Mouse (Mus musculus): Measurements from ENCODE around the gene Tfpt. TPM values are rescaled to one million over a fixed set of nuclear protein-coding genes. Genes with fewer than 3 reads are reported as not detected.

Gene Tfpt
- polyA plus RNA-seq, 1 experiment from 2014 or later = 37.2 TPM

DNA sequence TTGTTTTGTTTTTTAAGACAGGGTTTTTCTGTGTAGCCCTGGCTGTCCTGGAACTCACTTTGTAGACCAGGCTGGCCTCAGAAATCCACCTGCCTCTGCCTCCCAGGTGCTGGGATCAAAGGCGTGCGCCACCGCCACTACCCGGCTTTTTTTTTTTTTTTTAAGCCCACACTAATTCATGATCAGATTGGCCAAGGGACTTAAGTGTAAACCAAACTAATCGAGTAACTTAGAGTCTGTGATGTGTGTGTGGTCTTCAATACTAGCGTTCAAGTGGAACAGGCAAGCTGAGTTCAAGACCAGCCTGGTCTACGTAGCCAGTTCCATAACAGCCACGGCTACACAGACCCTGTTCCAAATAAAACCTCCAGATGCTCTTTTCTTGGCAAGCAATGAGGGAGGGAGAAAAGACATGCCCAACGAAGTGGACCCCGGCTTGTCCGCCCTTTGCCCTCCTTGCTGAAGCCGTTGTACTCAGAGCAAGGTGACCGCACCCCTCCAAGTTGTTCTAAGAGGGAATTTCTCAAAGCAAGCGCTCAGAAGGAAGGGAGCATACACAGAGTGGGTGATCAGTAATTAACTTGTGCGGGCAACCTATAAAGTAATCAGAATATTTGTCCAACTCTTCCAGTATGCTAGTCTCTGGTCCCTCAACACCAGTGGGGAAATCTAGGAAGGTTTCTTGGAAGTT, 34.9 kb upstream of the Tfpt start:
- WGBS = 33% methylated on average over 15 of the region's 15 CpGs
- peak overlapping the region; percentile 78 for H3K9ac ChIP-seq (ENCODE audit: low read depth, low read length)
- H3K36me3 ChIP-seq (ENCODE audit: control insufficient read depth, insufficient read depth, low read length) = peaks cover 14% of the 10 kb centered on the region
- H3K27me3 ChIP-seq (ENCODE audit: control insufficient read depth, insufficient read depth, low read depth, low read length) = no peaks in the 10 kb centered on the region
- peak overlapping the region; percentile 80 for H3K27ac ChIP-seq (ENCODE audit: low read length)
- peak overlapping the region; percentile 93 for H3K4me2 ChIP-seq (ENCODE audit: low read length)
- peaks cover 21% of the 10 kb centered on the region for H3K4me1 ChIP-seq (ENCODE audit: control insufficient read depth, insufficient read depth, low read length)
- peak; percentile 23 for ATAC-seq
- H3K9me3 ChIP-seq (replicated peaks; ENCODE audit: control insufficient read depth, low read length, poor library complexity, severe bottlenecking) = no peaks in the 10 kb centered on the region
- H3K4me3 ChIP-seq (ENCODE audit: low read depth, low read length) = peak overlapping the region; percentile 79

GRCm38 (mm10) chr7:3658578-3658977, 28.8 kb upstream of the Tfpt start:
- peaks cover 46% of the 10 kb centered on the region for H3K36me3 ChIP-seq (ENCODE audit: control insufficient read depth, insufficient read depth, low read length)
- H3K4me1 ChIP-seq (ENCODE audit: control insufficient read depth, insufficient read depth, low read length) = peaks cover 1% of the 10 kb centered on the region; the same call in 1 of the 2 replicates
- no peaks in the 10 kb centered on the region for H3K27me3 ChIP-seq (ENCODE audit: control insufficient read depth, insufficient read depth, low read depth, low read length)
- no peak overlapping the region for H3K27ac ChIP-seq (ENCODE audit: low read length)
- no peak overlapping the region for H3K4me3 ChIP-seq (ENCODE audit: low read depth, low read length)
- 96% methylated on average over 14 of the region's 14 CpGs for WGBS
- H3K9ac ChIP-seq (ENCODE audit: low read depth, low read length) = no peak overlapping the region
- H3K4me2 ChIP-seq (ENCODE audit: low read length) = no peak overlapping the region
- H3K9me3 ChIP-seq (replicated peaks; ENCODE audit: control insufficient read depth, low read length, poor library complexity, severe bottlenecking) = no peaks in the 10 kb centered on the region
- no peak for ATAC-seq

DNA sequence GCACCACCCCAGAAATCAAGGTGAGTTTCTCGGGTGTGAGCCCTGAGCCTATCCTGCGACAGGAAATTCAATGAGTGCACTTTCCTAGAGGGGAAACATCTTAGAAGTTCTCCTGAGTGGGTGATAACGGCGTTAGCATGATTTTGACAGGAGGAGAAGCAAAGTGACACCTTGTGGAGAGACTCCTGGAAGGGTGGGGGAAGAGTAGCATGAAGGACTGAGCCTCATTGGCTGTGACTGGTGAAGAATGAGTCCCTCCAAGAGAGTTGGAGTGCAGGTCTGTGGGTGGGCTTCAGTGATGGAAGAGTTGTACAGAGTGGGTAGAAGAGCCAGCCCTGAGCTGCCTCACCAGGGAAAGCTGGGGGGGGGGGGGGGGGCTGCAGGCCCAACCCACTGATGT, 27.2 kb upstream of the Tfpt start:
- 90% methylated on average over 4 of the region's 4 CpGs for WGBS

DNA sequence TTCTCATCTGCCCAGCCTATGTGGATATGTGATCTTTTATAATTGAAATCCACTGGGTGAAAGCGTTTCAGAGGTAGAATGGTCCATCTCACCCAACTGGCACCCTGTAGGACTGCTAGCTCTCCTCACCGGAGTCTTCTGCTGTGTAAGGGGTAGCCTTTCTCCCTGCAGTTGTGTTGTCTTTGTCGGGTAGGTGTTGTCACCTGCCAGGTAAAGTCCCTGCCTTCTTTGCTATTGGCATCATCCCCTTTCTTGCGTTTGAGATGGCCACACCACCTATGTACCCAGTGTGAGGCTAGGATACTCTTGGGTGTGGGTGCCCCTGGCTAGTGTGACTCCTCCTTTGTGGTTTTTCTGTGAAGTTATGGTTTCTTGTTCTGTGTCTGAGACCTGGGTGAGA, 16.9 kb upstream of the Tfpt start:
- Histone ChIP-seq H3K4me2 (ENCODE audit: low read length) (peak overlapping the region; percentile 76), H3K4me3 (ENCODE audit: low read depth, low read length) (peak overlapping the region; percentile 95), H3K36me3 (ENCODE audit: control insufficient read depth, insufficient read depth, low read length) (peaks cover 11% of the 10 kb centered on the region), H3K9me3 (replicated peaks; ENCODE audit: control insufficient read depth, low read length, poor library complexity, severe bottlenecking) (no peaks in the 10 kb centered on the region), H3K9ac (ENCODE audit: low read depth, low read length) (peak overlapping the region; percentile 96), H3K27ac (ENCODE audit: low read length) (no peak overlapping the region), H3K4me1 (ENCODE audit: control insufficient read depth, insufficient read depth, low read length) (peaks cover 37% of the 10 kb centered on the region), H3K27me3 (ENCODE audit: control insufficient read depth, insufficient read depth, low read depth, low read length) (no peaks in the 10 kb centered on the region)
- ATAC-seq = no peak
- 69% methylated on average over 4 of the region's 4 CpGs for WGBS

More for the DNA sequence above, 27.2 kb upstream of the Tfpt start:
- Histone ChIP-seq H3K27ac (ENCODE audit: low read length) (no peak overlapping the region), H3K9ac (ENCODE audit: low read depth, low read length) (no peak overlapping the region), H3K9me3 (replicated peaks; ENCODE audit: control insufficient read depth, low read length, poor library complexity, severe bottlenecking) (no peaks in the 10 kb centered on the region), H3K27me3 (ENCODE audit: control insufficient read depth, insufficient read depth, low read depth, low read length) (no peaks in the 10 kb centered on the region), H3K36me3 (ENCODE audit: control insufficient read depth, insufficient read depth, low read length) (peaks cover 52% of the 10 kb centered on the region), H3K4me3 (ENCODE audit: low read depth, low read length) (no peak overlapping the region), H3K4me1 (ENCODE audit: control insufficient read depth, insufficient read depth, low read length) (no peaks in the 10 kb centered on the region), H3K4me2 (ENCODE audit: low read length) (no peak overlapping the region)
- no peak for ATAC-seq

DNA sequence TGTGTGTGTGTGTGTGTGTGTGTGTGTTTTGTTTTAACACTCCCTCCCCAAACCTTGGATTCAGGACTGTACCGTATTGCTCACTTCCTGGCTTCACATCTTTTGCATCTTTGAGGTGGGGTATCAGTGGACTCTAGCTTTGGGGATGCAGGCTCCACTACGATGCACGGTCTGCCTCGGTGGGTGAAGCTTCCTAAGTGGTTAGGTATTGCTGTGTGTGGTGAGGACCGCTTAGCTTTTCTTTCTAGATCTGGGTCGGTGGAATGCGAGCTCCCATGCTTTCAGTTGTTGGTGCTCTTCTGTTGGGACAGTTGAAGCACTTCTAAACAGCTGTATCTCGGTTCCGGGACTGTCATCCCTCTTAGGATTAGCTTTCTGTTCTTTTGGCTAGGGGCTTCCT, 16.5 kb upstream of the Tfpt start:
- 27% methylated on average over 9 of the region's 9 CpGs for WGBS
- Histone ChIP-seq H3K4me1 (ENCODE audit: control insufficient read depth, insufficient read depth, low read length) (peaks cover 37% of the 10 kb centered on the region), H3K27ac (ENCODE audit: low read length) (peak overlapping the region; percentile 94; the same call in 1 of the 2 replicates), H3K27me3 (ENCODE audit: control insufficient read depth, insufficient read depth, low read depth, low read length) (no peaks in the 10 kb centered on the region), H3K4me2 (ENCODE audit: low read length) (peak overlapping the region; percentile 76), H3K9me3 (replicated peaks; ENCODE audit: control insufficient read depth, low read length, poor library complexity, severe bottlenecking) (no peaks in the 10 kb centered on the region), H3K36me3 (ENCODE audit: control insufficient read depth, insufficient read depth, low read length) (peaks cover 6% of the 10 kb centered on the region), H3K9ac (ENCODE audit: low read depth, low read length) (peak overlapping the region; percentile 96), H3K4me3 (ENCODE audit: low read depth, low read length) (peak overlapping the region; percentile 95)
- no peak for ATAC-seq

DNA sequence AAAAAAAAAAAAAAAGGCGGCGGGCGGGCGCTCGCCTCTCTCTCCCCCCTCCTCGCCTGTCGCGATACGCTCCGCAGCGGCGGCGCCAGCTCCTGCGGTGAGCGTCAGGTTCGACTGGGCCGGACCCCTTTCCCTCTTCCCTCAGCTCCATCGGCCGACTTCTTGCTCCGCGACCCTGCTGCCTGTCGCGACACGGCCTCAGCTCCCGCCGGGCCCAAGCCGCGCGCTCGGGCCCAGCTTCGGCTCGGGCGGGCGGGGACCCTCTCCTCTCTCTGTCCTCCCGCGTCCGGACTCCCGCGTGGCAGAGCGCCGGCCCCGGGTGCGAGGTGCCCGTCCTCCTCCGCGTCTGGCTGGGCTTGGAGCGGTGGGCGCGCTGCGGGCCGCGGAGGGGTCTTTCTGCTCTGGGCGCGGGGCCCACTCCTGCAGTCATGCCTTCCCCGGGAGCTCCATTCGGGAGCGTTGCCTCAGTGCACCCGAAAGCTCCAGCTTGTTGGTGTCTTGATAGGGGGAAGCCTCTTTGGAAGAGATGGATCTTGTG, 15.8 kb upstream of the Tfpt start:
- no peaks in the 10 kb centered on the region for H3K9me3 ChIP-seq (replicated peaks; ENCODE audit: control insufficient read depth, low read length, poor library complexity, severe bottlenecking)
- H3K4me1 ChIP-seq (ENCODE audit: control insufficient read depth, insufficient read depth, low read length) = peaks cover 37% of the 10 kb centered on the region
- WGBS = 0% methylated on average over 53 of the region's 58 CpGs
- H3K4me3 ChIP-seq (ENCODE audit: low read depth, low read length) = peak overlapping the region; percentile 95
- H3K27me3 ChIP-seq (ENCODE audit: control insufficient read depth, insufficient read depth, low read depth, low read length) = no peaks in the 10 kb centered on the region
- peak overlapping the region; percentile 94 for H3K27ac ChIP-seq (ENCODE audit: low read length)
- peaks cover 5% of the 10 kb centered on the region for H3K36me3 ChIP-seq (ENCODE audit: control insufficient read depth, insufficient read depth, low read length)
- peak overlapping the region; percentile 76 for H3K4me2 ChIP-seq (ENCODE audit: low read length)
- peak; percentile 6 for ATAC-seq
- peak overlapping the region; percentile 96 for H3K9ac ChIP-seq (ENCODE audit: low read depth, low read length)

DNA sequence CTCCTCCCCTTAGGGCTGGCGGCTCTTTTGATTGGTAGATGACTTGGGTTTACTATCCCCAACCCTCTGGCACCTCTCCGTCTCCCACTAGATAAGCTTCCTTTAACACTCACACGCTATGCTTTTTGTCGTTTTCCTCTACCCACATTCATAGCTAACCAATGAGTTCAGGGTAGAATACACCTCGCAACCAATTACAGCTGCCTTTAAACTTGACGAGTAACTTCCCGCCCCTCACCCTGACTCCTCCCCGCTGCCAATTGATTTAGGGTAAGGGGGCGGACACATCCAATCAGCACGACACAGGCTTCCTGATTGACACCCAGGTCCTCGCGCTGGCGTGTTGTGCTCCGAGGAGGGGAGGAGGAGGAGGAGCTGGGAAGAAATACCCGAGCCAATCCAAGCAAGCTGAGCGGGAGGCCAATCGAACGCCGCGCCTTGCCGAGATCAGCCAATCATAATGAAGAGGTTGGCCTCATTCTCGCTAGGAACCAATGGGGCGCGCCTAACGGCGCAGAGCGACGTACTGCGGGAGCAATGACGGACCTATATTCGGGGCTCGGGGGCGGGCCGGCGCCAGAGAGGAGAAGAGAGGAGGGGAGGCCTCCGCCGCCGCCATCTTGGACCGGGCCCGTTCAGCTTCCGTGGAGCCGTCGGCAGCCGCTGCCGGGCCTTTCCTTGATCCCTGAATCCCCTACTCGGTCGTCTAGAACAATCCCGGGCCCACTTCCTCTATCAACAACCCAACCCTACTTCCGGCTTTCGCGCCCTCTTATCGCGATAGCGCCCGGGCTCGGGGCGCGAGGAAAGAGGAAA, 15.2 kb upstream of the Tfpt start, which contains the start of gene Cnot3:
Cnot3 (plus strand) TSS at position 597 of the 816 bp plus-strand sequence.
- H3K9ac ChIP-seq (ENCODE audit: low read depth, low read length) = peak within 1 kb of the TSS; percentile 96
- peak within 1 kb of the TSS; percentile 95 for H3K4me3 ChIP-seq (ENCODE audit: low read depth, low read length)
- H3K9me3 ChIP-seq (replicated peaks; ENCODE audit: control insufficient read depth, low read length, poor library complexity, severe bottlenecking) = no peaks in the 10 kb centered on the region
- peak within 1 kb of the TSS; percentile 76 for H3K4me2 ChIP-seq (ENCODE audit: low read length)
- peaks cover 7% of the 10 kb centered on the region for H3K36me3 ChIP-seq (ENCODE audit: control insufficient read depth, insufficient read depth, low read length)
- H3K27me3 ChIP-seq (ENCODE audit: control insufficient read depth, insufficient read depth, low read depth, low read length) = no peaks in the 10 kb centered on the region
- ATAC-seq = peak; percentile 98
- under 1% methylated on average over 51 of the region's 58 CpGs for WGBS
- peak within 1 kb of the TSS; percentile 94 for H3K27ac ChIP-seq (ENCODE audit: low read length)
- H3K4me1 ChIP-seq (ENCODE audit: control insufficient read depth, insufficient read depth, low read length) = peaks cover 37% of the 10 kb centered on the region

GRCm38 (mm10) chr7:3644348-3644671, 14.6 kb upstream of the Tfpt start:
- peak; percentile 0; the same call in 1 of the 2 replicates for ATAC-seq
- H3K27ac ChIP-seq (ENCODE audit: low read length) = peak overlapping the region; percentile 64
- H3K9ac ChIP-seq (ENCODE audit: low read depth, low read length) = peak overlapping the region; percentile 39
- H3K36me3 ChIP-seq (ENCODE audit: control insufficient read depth, insufficient read depth, low read length) = peaks cover 11% of the 10 kb centered on the region
- peak overlapping the region; percentile 43 for H3K4me3 ChIP-seq (ENCODE audit: low read depth, low read length)
- H3K9me3 ChIP-seq (replicated peaks; ENCODE audit: control insufficient read depth, low read length, poor library complexity, severe bottlenecking) = no peaks in the 10 kb centered on the region
- H3K4me1 ChIP-seq (ENCODE audit: control insufficient read depth, insufficient read depth, low read length) = peaks cover 37% of the 10 kb centered on the region
- no peaks in the 10 kb centered on the region for H3K27me3 ChIP-seq (ENCODE audit: control insufficient read depth, insufficient read depth, low read depth, low read length)
- peak overlapping the region; percentile 70 for H3K4me2 ChIP-seq (ENCODE audit: low read length)
- 1% methylated on average over 11 of the region's 11 CpGs for WGBS

Data from midbrain, embryonic 16.5 days (tissue).